Mouse (Mus musculus) midbrain, embryonic 16.5 days (tissue): ENCODE results near the gene Sall4. TPM values are rescaled to one million over a fixed set of nuclear protein-coding genes. Genes with fewer than 3 reads are reported as not detected.

Experiments
- polyA plus RNA-seq: library from polyadenylated mRNA; unstranded; fragments of >200 nt; fragmentation: Nextera tagmentation; extraction: Ambion mirVana; gene quantifications from 2 replicates; pipeline ENCODE4 v1.2.1, GENCODE M21; 2015

Gene Sall4
- polyA plus RNA-seq, 1 experiment from 2014 or later, result 0.84 TPM

Other genes starting within 250 kb of the Sall4 start
- gene Nfatc2, start 166.3 kb downstream of the Sall4 start, polyA plus RNA-seq, result 3.8 and 4.5 TPM in 2 replicates
- gene Atp9a, start 25.5 kb downstream of the Sall4 start, polyA plus RNA-seq, result 88.4 and 97.1 TPM in 2 replicates
- gene Zfp64, start 187.6 kb upstream of the Sall4 start, polyA plus RNA-seq, result 42.0 and 46.0 TPM in 2 replicates